Mouse (Mus musculus): Measurements from ENCODE around the gene Stox2. TPM values are rescaled to one million over a fixed set of nuclear protein-coding genes. Genes with fewer than 3 reads are reported as not detected.

Stox2 gene
- total and polyA plus RNA-seq, 2 experiments from 2014 or later, result 39.9 to 85.6 TPM

- Histone ChIP-seq H3K36me3 (ENCODE audit: insufficient read depth) (no peaks in the 10 kb centered on the region), H3K4me2 (ENCODE audit: low read depth) (no peak overlapping the region), H3K27ac (ENCODE audit: low read depth, low read length) (no peak overlapping the region), H3K9ac (no peak overlapping the region), H3K4me1 (ENCODE audit: insufficient read depth) (no peaks in the 10 kb centered on the region), H3K4me3 (ENCODE audit: low read depth, low read length) (no peak overlapping the region), H3K27me3 (ENCODE audit: insufficient read depth, low read length) (no peaks in the 10 kb centered on the region), H3K9me3 (ENCODE audit: low read length) (no peaks in the 10 kb centered on the region)
- 89% methylated on average over 12 of the region's 12 CpGs for whole genome bisulfite sequencing
- TF ChIP-seq CTCF (IDR thresholded peaks at IDR 0.05; ENCODE audit: low read depth), result no peak
- ATAC-seq (no peak), DNase-seq (no peak)
These were observed 58.0 kb downstream of the Stox2 start for GRCm38 (mm10) chr8:47388171-47388570.

- H3K27ac ChIP-seq (ENCODE audit: low read depth, low read length), result no peak overlapping the region
- DNase-seq (no peak), ATAC-seq (no peak)
- no peaks in the 10 kb centered on the region for H3K36me3 ChIP-seq (ENCODE audit: insufficient read depth)
- peak; percentile 48 for TF ChIP-seq CTCF (IDR thresholded peaks at IDR 0.05; ENCODE audit: low read depth)
- H3K9ac ChIP-seq, result no peak overlapping the region
- H3K4me3 ChIP-seq (ENCODE audit: low read depth, low read length), result no peak overlapping the region
- H3K27me3 ChIP-seq (ENCODE audit: insufficient read depth, low read length), result no peaks in the 10 kb centered on the region
- H3K4me1 ChIP-seq (ENCODE audit: insufficient read depth), result no peaks in the 10 kb centered on the region
- no peaks in the 10 kb centered on the region for H3K9me3 ChIP-seq (ENCODE audit: low read length)
- H3K4me2 ChIP-seq (ENCODE audit: low read depth), result no peak overlapping the region
- WGBS, result 70% methylated on average over 1 of the region's 1 CpGs
These were observed 60.4 kb downstream of the Stox2 start for GRCm38 (mm10) chr8:47385810-47386209.

DNA sequence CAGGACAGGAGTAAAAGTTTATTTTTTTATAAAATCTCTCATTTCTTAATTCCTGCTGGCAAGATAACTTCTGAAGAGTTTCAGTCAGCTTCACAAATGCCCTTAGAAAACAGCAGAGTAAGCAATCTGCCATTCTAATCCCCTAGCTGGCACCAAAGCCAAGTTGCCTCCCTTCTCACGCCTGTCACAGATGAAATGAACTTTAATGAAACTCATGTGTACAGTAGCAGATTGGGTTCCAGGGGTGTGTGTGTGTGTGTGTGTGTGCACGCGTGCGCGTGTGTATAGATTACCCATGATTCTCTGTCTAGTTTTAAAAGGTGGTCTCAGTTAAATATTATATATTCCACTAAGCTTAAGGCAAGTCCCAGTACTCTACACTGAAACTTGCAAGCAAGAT lies 62.0 kb downstream of the Stox2 start:
- Histone ChIP-seq H3K27me3 (ENCODE audit: insufficient read depth, low read length) (no peaks in the 10 kb centered on the region), H3K4me1 (ENCODE audit: insufficient read depth) (no peaks in the 10 kb centered on the region), H3K9ac (no peak overlapping the region), H3K4me3 (ENCODE audit: low read depth, low read length) (no peak overlapping the region), H3K9me3 (ENCODE audit: low read length) (no peaks in the 10 kb centered on the region), H3K27ac (ENCODE audit: low read depth, low read length) (no peak overlapping the region), H3K4me2 (ENCODE audit: low read depth) (no peak overlapping the region), H3K36me3 (ENCODE audit: insufficient read depth) (no peaks in the 10 kb centered on the region)
- no peak for DNase-seq
- no peak for TF ChIP-seq CTCF (IDR thresholded peaks at IDR 0.05; ENCODE audit: low read depth)
- no peak for ATAC-seq
- WGBS, result 62% methylated on average over 5 of the region's 5 CpGs

GRCm38 (mm10) chr8:47383632-47384031 lies 62.5 kb downstream of the Stox2 start:
- 87% methylated on average over 9 of the region's 9 CpGs for WGBS
- no peak for TF ChIP-seq CTCF (IDR thresholded peaks at IDR 0.05; ENCODE audit: low read depth)
- ATAC-seq, result no peak

DNA sequence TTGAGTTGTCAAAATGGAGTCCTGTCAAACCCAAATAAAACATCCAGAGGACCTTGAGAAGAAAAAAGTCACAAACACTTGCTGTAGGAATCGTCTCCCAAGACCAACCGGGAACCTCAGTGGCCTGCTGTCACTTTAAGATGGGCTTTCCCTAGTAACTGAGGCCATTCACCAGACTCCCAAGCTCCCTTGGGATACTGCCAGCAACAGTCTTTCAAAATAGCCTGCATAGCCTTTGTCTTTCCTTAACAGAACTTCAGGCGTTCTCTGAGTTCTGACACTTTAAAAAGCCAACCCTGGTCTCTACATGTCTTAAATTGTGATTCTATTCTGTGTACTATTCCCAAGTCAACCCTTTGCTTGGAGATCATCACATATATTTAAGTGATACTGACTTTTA lies 64.9 kb downstream of the Stox2 start:
- H3K4me1 ChIP-seq (ENCODE audit: insufficient read depth), result no peaks in the 10 kb centered on the region
- H3K9ac ChIP-seq, result no peak overlapping the region
- DNase-seq (peak; percentile 65), ATAC-seq (peak; percentile 48; the same call in 1 of the 2 replicates)
- WGBS, result 14% methylated on average over 3 of the region's 3 CpGs
- no peaks in the 10 kb centered on the region for H3K36me3 ChIP-seq (ENCODE audit: insufficient read depth)
- no peak for TF ChIP-seq CTCF (IDR thresholded peaks at IDR 0.05; ENCODE audit: low read depth)
- H3K9me3 ChIP-seq (ENCODE audit: low read length), result no peaks in the 10 kb centered on the region
- H3K27ac ChIP-seq (ENCODE audit: low read depth, low read length), result no peak overlapping the region
- no peak overlapping the region for H3K4me3 ChIP-seq (ENCODE audit: low read depth, low read length)
- no peak overlapping the region for H3K4me2 ChIP-seq (ENCODE audit: low read depth)
- H3K27me3 ChIP-seq (ENCODE audit: insufficient read depth, low read length), result no peaks in the 10 kb centered on the region

More at GRCm38 (mm10) chr8:47383632-47384031, 62.5 kb downstream of the Stox2 start:
- no peak overlapping the region for H3K27ac ChIP-seq (ENCODE audit: low read depth, low read length)
- no peak overlapping the region for H3K4me2 ChIP-seq (ENCODE audit: low read depth)
- no peak for DNase-seq
- no peaks in the 10 kb centered on the region for H3K27me3 ChIP-seq (ENCODE audit: insufficient read depth, low read length)
- H3K36me3 ChIP-seq (ENCODE audit: insufficient read depth), result no peaks in the 10 kb centered on the region
- H3K4me1 ChIP-seq (ENCODE audit: insufficient read depth), result no peaks in the 10 kb centered on the region
- H3K9ac ChIP-seq, result no peak overlapping the region
- H3K9me3 ChIP-seq (ENCODE audit: low read length), result no peaks in the 10 kb centered on the region
- no peak overlapping the region for H3K4me3 ChIP-seq (ENCODE audit: low read depth, low read length)

GRCm38 (mm10) chr8:47380725-47381124 lies 65.4 kb downstream of the Stox2 start:
- ATAC-seq (no peak), DNase-seq (no peak)
- Histone ChIP-seq H3K4me3 (ENCODE audit: low read depth, low read length) (no peak overlapping the region), H3K27ac (ENCODE audit: low read depth, low read length) (no peak overlapping the region), H3K27me3 (ENCODE audit: insufficient read depth, low read length) (no peaks in the 10 kb centered on the region), H3K4me1 (ENCODE audit: insufficient read depth) (no peaks in the 10 kb centered on the region), H3K4me2 (ENCODE audit: low read depth) (no peak overlapping the region), H3K9ac (no peak overlapping the region), H3K9me3 (ENCODE audit: low read length) (no peaks in the 10 kb centered on the region), H3K36me3 (ENCODE audit: insufficient read depth) (no peaks in the 10 kb centered on the region)
- TF ChIP-seq CTCF (IDR thresholded peaks at IDR 0.05; ENCODE audit: low read depth), result no peak
- 41% methylated on average over 6 of the region's 6 CpGs for WGBS

- no peak overlapping the region for H3K4me3 ChIP-seq (ENCODE audit: low read depth, low read length)
- H3K4me1 ChIP-seq (ENCODE audit: insufficient read depth), result no peaks in the 10 kb centered on the region
- TF ChIP-seq CTCF (IDR thresholded peaks at IDR 0.05; ENCODE audit: low read depth), result no peak
- H3K9ac ChIP-seq, result no peak overlapping the region
- no peak overlapping the region for H3K27ac ChIP-seq (ENCODE audit: low read depth, low read length)
- no peak for ATAC-seq
- no peak overlapping the region for H3K4me2 ChIP-seq (ENCODE audit: low read depth)
- H3K36me3 ChIP-seq (ENCODE audit: insufficient read depth), result no peaks in the 10 kb centered on the region
- 61% methylated on average over 3 of the region's 3 CpGs for WGBS
- DNase-seq, result no peak
- no peaks in the 10 kb centered on the region for H3K27me3 ChIP-seq (ENCODE audit: insufficient read depth, low read length)
- no peaks in the 10 kb centered on the region for H3K9me3 ChIP-seq (ENCODE audit: low read length)
These were observed 66.1 kb downstream of the Stox2 start for GRCm38 (mm10) chr8:47380075-47380474.

- H3K4me2 ChIP-seq (ENCODE audit: low read depth), result no peak overlapping the region
- no peak for TF ChIP-seq CTCF (IDR thresholded peaks at IDR 0.05; ENCODE audit: low read depth)
- no peak overlapping the region for H3K4me3 ChIP-seq (ENCODE audit: low read depth, low read length)
- H3K4me1 ChIP-seq (ENCODE audit: insufficient read depth), result no peaks in the 10 kb centered on the region
- no peaks in the 10 kb centered on the region for H3K36me3 ChIP-seq (ENCODE audit: insufficient read depth)
- DNase-seq (no peak), ATAC-seq (no peak)
- no peak overlapping the region for H3K27ac ChIP-seq (ENCODE audit: low read depth, low read length)
- H3K9me3 ChIP-seq (ENCODE audit: low read length), result peaks cover 3% of the 10 kb centered on the region
- H3K9ac ChIP-seq, result no peak overlapping the region
- WGBS, result 89% methylated on average over 7 of the region's 7 CpGs
- no peaks in the 10 kb centered on the region for H3K27me3 ChIP-seq (ENCODE audit: insufficient read depth, low read length)
These were observed 69.5 kb downstream of the Stox2 start for GRCm38 (mm10) chr8:47376651-47377050.
